Mouse (Mus musculus) left cerebral cortex, adult 9 months (tissue): Measurements from ENCODE around the gene Slamf6.
A peak's percentile ranks its signal among the peaks of the same experiment; 100 is the strongest.
"Not testable (repeated sequence)": the region's sequence is repeated elsewhere in the genome, so short reads cannot be mapped to it uniquely, and the experiment has no call there.

Experiments
- DNase-seq, 2 experiments: peaks; one replicate each; pipeline ENCODE4 v3.0.0; 2022; ENCODE audit warnings: low spot score in 2 of 2

Gene Slamf6

GRCm38 (mm10) chr1:171917305-171918039 is at the start of gene Slamf6:
Gene Slamf6 (plus strand): TSS chr1:171917515.
- DNase-seq: peak in 1 of 2 experiments; percentile 3

- DNase-seq: peak; percentile 16 to 26
These were observed 30.3 kb upstream of the Slamf6 start for GRCm38 (mm10) chr1:171886989-171887388.

GRCm38 (mm10) chr1:171895364-171895763 is 22.0 kb upstream of the Slamf6 start, which contains the start of gene Gm10521:
Gene Gm10521 (plus strand): TSS chr1:171895664.
- not testable (repeated sequence) for DNase-seq

GRCm38 (mm10) chr1:171904011-171904410 is 13.3 kb upstream of the Slamf6 start:
- no peak for DNase-seq

GRCm38 (mm10) chr1:171915638-171916458 is 1.5 kb upstream of the Slamf6 start:
- no peak for DNase-seq

- no peak for DNase-seq
These were observed 1.0 kb downstream of the Slamf6 start for GRCm38 (mm10) chr1:171918136-171918920.

- no peak for DNase-seq
These were observed 1.9 kb downstream of the Slamf6 start for GRCm38 (mm10) chr1:171919193-171919592.

GRCm38 (mm10) chr1:171919901-171920510 is 2.7 kb downstream of the Slamf6 start:
- no peak for DNase-seq

GRCm38 (mm10) chr1:171920989-171921621 is 3.8 kb downstream of the Slamf6 start:
- DNase-seq: no peak

GRCm38 (mm10) chr1:171921641-171922040 is 4.3 kb downstream of the Slamf6 start:
- DNase-seq: no peak

- no peak for DNase-seq
These were observed 5.5 kb downstream of the Slamf6 start for GRCm38 (mm10) chr1:171922844-171923243.

- DNase-seq: no peak
These were observed 7.6 kb downstream of the Slamf6 start for GRCm38 (mm10) chr1:171924900-171925299.

GRCm38 (mm10) chr1:171933851-171934250 is 16.5 kb downstream of the Slamf6 start:
- DNase-seq: no peak

GRCm38 (mm10) chr1:171938952-171939948 is 21.9 kb downstream of the Slamf6 start:
- DNase-seq: no peak

- DNase-seq: no peak
These were observed 23.3 kb downstream of the Slamf6 start for GRCm38 (mm10) chr1:171940626-171941025.

GRCm38 (mm10) chr1:171946447-171946995 is 29.2 kb downstream of the Slamf6 start:
- no peak for DNase-seq

- no peak for DNase-seq
These were observed 31.0 kb downstream of the Slamf6 start for GRCm38 (mm10) chr1:171948161-171948945.

GRCm38 (mm10) chr1:171948946-171949508 is 31.7 kb downstream of the Slamf6 start:
- DNase-seq: no peak
